Mouse (Mus musculus) left cerebral cortex, postnatal 10 days (tissue): Measurements from ENCODE around the gene Runx3. TPM values are rescaled to one million over a fixed set of nuclear protein-coding genes. Genes with fewer than 3 reads are reported as not detected.

Source experiments
- DNase-seq, 2 experiments: peaks; one replicate each; pipeline ENCODE4 v3.0.0; 2021 to 2022; ENCODE audit warnings: low spot score in 2 of 2, mixed read lengths in 1 of 2; ENCODE audit errors: extremely low spot score in 1 of 2
- intact Hi-C: fragments of 180-260 bp; cut with DNase I; formaldehyde crosslinking; loops from one replicate; pipeline ENCODE4 v1.15.1; 2025
- total RNA-seq, 2 experiments: library from RNA; stranded (reverse); gene quantifications; 2 replicates each; pipeline ENCODE4 v1.2.3; 2021

Runx3 gene
- total RNA-seq, 2 experiments from 2014 or later = not detected

- no peak for DNase-seq
- intact Hi-C loops = loop anchor here (5.0 kb wide), 1 partner anchor 74 kb away; no protein-coding TSS in a partner anchor
Observed at GRCm38 (mm10) chr4:135140647-135141515, 20.4 kb downstream of the Runx3 start.

GRCm38 (mm10) chr4:135141720-135142119, 21.3 kb downstream of the Runx3 start:
- intact Hi-C loops = loop anchor here (5.0 kb wide), 1 partner anchor 74 kb away; no protein-coding TSS in a partner anchor
- DNase-seq = no peak

DNA sequence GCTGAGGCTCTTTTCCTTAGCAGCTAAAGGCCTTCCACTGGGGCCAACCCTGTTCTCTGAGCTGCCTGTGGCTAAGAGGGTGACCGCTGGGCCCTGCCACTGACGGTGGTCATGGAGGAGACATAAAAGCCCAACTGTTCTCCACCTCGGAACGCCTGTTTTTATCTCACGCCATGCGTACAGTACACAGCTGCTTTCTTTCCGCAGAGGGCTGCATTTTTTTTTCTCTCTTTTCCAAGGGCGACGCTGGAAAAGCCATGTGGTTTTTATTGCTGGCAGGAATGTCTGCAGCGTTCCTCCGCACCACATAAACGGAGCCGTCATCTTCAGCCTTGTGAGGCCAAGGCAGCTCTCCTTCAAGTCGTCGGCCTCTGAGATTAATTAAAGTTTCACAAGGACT, 26.3 kb downstream of the Runx3 start:
- intact Hi-C loops = no loop called here

GRCm38 (mm10) chr4:135148660-135149059, 28.2 kb downstream of the Runx3 start:
- intact Hi-C loops = no loop called here
- no peak for DNase-seq

More for the DNA sequence above, 26.3 kb downstream of the Runx3 start:
- DNase-seq = no peak

DNA sequence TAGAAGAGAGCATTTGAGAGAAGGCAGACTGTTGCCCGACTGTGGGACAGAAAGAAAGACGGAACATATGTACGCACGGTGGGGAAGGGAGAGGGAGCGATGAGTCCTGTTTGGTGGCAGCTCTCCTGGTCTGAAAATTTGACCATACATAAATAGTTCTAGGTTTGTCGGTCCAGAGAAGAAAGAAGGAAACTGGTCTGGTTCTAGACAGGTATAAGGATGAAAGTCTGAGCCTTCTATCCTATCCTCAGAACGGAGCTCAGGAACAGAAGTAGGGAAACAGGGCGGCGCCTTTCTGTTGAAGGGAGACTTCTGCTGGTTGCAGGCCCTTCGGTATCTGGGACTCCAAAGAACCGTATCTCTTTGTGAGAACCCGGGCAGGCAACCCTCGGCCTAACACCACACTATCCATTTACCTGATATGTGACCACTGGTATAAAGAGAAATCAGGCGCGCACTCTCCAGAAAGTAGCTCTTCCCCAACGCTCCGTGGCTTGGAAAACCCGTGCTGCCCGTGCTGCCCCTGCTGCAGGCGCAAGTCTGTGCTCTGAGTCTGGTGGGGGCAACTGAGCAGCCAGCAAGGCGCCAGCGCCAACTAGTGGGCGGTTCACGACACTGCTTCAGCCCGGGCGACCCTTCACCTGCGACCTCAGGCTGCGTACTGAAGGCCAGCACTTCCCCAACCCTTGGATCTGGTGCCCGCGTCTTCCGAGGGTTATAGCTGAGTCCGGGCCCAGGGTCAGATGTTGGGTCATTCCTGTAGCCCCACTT, 29.8 kb downstream of the Runx3 start:
- intact Hi-C loops = no loop called here
- DNase-seq = peak in 1 of 2 experiments; percentile 76

DNA sequence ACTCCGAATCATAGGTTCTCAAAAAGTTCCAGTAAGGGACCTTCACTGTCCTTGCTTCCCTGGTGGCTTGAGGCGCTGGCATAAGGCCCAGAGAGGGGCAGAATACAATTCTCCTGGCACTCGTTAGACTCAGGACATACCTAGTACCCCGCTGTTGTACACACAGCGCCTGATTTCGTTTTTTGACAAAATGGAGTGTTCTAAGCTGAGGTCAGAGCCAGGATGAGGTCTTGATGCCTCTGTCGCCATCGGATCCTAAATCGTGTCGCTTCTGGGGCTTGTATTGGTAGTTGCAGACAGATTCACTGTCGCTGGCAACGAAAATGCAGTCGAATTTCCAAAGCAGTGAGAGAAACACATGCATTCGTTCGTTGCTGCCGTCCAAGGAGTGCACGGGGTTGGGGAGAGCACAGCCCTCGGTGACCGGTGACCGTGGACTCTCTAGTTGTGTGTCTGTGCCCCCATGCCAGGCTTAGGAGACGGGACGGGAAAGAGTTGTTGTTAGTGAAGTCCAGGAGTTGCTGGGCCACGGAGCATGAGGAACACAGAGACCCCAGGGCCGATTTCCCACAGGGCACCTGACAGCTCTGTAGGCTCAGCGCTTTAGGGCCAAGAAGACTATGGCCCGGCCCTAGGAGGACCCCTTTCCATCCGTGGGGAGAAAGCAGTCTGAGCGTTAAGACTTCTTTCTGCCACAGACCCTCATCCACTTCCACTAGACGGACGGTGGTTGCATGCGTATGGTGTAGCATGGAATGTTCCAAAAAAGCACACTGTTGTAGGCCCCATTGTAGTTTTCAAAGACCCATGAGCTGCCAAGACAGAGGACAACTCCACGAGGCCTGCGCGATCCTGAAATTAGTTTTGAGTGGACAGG, 30.9 kb downstream of the Runx3 start:
- intact Hi-C loops = no loop called here
- no peak for DNase-seq

DNA sequence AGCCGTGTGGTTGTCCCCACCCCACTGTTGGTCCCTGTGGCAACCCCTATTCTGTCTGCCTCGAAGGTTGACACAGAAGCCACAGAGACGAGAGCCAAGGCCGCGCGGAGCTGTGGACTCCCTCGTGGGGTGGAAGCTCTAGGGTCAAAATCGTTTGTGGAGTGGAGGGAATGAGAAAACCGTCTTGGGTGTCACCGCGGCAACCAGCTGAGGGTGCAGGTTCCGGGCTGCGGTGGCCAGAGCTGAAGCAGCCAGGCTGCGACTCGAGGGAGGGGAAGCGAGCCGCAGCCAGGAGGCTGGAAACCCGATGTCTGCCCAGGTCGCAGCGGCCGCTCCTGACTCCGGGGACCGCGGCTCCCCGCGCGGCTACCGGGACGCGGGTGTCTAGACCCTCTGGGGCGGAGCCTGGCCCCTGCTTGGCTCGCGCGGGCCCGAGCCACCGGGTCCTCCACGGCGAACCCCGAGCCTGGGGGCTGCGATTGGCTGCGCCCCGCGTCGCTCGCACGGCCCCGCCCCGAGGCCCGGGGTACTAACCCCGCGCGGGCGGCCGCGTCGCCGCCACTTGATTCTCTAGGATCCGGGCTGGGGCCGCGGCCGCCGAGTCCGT, 31.6 kb downstream of the Runx3 start:
- no peak for DNase-seq
- intact Hi-C loops = no loop called here

- intact Hi-C loops = no loop called here
- no peak for DNase-seq
Observed at GRCm38 (mm10) chr4:135152834-135153259, 32.4 kb downstream of the Runx3 start.

DNA sequence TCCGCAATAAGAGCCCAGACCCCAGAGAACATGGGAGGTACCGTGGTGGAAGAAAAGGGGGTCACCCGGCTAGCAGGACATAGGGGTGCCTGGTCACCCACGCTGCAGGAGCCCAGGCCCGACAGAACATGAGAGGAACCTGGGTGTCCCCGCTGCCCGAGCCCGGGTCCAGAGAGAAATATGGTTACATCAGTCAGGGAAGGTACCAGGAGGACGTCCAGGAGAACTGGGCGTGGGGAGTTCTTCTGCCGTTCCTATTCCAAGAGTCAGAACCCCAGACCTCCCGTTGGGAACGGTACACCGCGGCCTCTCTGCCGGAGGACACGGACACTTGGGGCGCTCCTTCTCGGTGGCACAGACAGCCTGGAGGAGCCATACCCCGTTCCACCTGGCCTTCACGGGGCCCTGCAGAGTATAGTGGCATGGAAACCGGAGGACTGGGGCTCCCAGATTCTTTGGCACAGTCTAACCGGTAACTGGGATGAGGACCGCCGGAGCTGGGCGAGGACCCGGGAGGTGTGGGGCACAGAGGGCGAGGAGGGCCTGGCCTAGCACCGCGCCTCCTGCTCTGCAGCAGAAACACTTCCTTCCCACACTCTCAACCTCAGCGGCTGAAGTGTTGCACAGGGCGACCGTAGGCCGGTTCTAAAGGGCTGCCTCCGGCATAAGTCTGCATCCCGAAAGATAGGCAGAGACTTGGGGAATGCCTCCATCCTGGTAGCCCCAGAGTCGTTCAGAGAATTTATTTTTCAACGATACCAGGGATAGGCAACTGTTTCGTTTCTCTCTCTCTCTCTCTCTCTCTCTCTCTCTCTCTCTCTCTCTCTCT, 33.0 kb downstream of the Runx3 start:
- DNase-seq = no peak

DNA sequence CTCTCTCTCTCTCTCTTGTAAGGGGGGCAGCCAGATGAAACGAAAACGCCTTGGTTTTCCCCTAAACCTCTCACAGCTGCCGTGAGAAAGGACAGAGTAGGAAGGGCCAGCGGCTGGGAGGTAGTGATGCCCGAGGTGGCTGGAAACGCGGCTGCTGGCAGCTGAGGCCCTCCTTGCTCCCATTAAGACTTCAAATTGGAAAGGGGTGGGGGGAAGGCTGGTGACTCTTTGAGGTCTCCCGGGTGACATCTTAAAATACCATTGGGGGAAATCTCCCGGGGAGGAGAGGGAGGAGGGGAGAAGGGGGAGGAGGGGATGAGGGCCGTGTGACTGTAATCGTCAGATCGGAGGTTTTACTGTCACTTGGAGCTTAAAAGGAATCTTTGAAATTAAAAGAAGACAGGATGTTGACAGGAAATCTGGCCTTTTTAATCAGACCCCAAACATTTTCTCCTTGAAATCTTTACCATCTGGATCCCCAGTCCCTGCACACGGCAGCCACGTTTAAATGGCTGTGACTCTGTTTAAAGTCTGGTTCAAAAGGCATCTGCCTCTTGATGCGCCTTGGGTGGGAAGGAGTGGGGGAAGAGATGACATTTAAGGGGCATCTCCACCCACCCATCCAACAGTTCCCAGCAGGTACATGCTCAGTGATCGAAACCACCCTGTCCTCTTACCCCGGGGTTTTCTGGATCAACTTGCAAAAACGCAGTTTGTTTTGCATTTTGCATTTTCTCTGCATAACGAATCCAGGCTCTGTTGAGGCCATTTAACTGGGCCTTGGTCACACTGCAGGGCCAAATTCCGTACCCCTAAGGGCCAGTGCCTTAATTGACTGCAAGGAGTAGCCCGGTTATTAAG, 33.9 kb downstream of the Runx3 start:
- intact Hi-C loops = no loop called here
- no peak for DNase-seq

More for the DNA sequence above, 33.0 kb downstream of the Runx3 start:
- intact Hi-C loops = no loop called here

DNA sequence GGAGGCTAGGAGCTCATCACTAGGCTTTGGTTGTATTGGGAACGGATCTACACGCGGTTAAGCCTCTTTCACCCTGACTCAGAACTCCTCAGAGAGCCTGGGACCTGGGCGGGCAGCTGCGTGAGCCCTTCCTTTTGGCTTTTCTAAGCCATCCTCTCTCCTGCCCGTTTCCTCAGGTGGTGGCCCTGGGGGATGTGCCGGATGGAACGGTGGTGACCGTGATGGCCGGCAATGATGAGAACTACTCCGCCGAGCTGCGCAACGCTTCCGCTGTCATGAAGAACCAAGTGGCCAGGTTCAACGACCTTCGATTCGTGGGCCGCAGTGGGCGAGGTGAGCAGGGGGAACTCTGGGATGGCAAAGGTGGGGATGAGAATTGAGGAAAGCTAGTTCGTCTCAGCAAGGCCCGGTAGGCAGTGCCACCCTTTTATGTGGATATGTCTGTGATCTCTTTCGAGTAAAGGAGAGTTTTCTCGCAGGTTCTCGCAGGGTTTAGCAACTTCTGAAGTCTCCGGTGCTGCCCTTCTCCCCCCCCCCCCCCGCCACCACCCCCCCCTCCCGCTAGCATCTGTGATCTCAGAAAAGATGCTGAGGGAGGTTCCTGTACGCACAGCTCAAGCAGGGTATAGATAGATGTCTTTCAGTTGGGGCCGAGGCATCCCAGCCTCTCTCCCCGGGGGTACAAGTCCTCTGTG, 34.8 kb downstream of the Runx3 start:
- intact Hi-C loops = no loop called here
- DNase-seq = no peak

DNA sequence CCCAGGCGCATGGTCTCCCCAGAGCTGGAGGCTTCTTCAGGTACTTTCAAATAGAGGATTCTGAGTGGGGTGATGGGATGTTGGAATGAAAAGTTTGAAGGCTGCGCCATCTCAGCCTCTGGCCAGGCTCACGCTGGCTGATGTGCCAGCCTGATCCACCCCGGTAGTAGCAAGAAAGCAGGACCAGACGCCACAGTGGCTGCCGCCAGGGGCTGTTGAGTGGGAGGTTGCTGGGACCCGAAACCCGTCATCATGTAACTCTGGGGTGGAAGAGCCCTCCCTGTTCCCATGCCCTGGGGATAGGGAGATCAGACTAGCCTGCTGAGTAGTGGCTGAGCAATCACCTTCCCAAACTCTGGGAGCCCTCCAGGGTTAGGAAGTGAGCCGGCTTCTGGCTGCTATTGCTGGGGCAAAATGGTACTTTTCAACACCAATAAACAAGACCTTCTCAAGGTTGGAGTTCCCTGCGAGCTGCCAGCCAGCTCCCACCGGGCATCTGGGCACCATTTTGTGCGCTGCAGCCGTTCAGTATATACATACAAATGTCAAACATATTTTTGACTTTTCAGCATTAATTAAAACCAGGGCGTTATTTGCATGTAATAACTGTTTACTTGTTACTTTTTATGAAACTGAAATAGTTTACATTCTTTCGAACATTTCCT, 35.5 kb downstream of the Runx3 start:
- DNase-seq = no peak
- intact Hi-C loops = no loop called here

DNA sequence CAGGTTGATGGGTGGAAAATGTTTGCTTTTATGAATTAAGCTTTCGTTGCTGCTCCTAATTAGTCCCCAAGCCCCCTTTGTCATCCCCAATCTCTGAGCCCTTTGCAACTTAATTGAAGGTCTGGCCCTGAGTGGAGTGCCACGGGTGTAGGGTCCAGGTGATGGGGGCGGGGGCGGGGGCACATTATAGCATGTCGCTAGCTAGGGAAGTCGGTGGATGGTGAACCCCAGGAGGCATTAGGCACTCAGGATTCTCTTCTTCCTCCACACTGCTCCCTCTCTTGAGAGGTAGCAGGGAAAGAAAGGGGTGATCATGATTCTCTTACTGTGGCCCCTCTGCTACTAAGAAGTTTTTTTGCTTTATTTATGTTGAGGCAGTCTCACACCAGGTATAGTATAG, 36.1 kb downstream of the Runx3 start:
- DNase-seq = no peak
- intact Hi-C loops = no loop called here

DNA sequence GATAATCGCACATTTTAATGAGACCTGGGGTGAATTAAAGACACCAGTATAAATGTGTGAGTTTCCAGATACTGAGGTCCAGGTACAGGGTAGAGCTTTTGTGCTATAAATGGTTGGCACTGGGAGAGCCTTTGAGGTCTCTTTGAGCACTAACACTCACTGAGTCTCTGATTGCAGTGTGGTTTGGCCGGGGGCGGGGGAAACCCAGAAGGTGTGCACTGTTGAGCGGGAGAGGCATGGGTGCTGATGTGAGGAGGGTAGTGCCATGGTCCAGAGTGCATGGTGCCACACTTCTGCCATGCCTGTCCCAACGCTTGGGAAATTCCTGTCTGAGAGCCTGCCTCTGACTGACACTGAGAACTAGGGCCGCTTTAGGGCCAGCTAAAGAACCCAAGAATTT, 36.9 kb downstream of the Runx3 start:
- intact Hi-C loops = no loop called here
- no peak for DNase-seq

GRCm38 (mm10) chr4:135158724-135159409, 38.4 kb downstream of the Runx3 start:
- DNase-seq = no peak
- intact Hi-C loops = no loop called here
